Mouse (Mus musculus) ES-E14 (cell line): ENCODE data around the gene Pla2g16.

Experiments
- CHD2 ChIP-seq: IDR thresholded peaks from 2 replicates; pipeline ENCODE4 v1.6.1; 2014; ENCODE audit warnings: mild to moderate bottlenecking, low read depth, low read length, inconsistent platforms
- HCFC1 ChIP-seq: IDR thresholded peaks from 2 replicates; pipeline ENCODE4 v1.6.1; 2012; ENCODE audit warnings: low read length, inconsistent platforms, borderline replicate concordance; ENCODE audit not compliant: insufficient read depth
- ZNF384 ChIP-seq: IDR thresholded peaks from 2 replicates; pipeline ENCODE4 v1.6.1; 2012; ENCODE audit warnings: low read depth, low read length, inconsistent platforms

DNA sequence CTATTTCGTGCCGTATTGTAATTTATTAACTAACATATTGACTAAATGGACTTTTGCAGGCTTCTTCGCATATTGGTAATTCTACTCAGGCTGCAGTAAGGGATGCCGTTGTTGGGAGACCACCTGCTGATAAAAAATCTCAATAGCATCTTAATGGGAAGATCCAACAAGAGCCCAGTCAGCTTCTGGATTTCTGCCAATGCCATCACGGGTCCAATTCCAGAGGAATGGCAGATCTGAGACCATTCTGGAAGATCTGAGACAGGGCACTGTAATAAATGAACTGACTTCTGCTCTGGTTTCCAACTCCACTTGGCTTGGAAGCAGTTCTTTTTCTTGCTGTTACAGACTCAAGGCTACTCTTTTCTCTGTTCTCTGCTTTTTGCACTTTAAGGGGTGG, 23.4 kb upstream of the Pla2g16 start:
- TF ChIP-seq CHD2 (no peak), HCFC1 (no peak), ZNF384 (no peak)
